Mouse (Mus musculus): ENCODE results near the gene Glyctk.
"Not testable (repeated sequence)": the region's sequence is repeated elsewhere in the genome, so short reads cannot be mapped to it uniquely, and the experiment has no call there.

Glyctk gene

GRCm38 (mm10) chr9:106176769-106177168 is 18.8 kb upstream of the Glyctk start:
- no peak for DNase-seq (ENCODE audit: low spot score in 2 of 2)

- DNase-seq (ENCODE audit: low spot score in 2 of 2): no peak
Observed at GRCm38 (mm10) chr9:106175552-106176200, 17.7 kb upstream of the Glyctk start.

- DNase-seq (ENCODE audit: low spot score in 2 of 2): no peak
Observed at GRCm38 (mm10) chr9:106173363-106173762, 15.4 kb upstream of the Glyctk start.

- DNase-seq (ENCODE audit: low spot score in 2 of 2): no peak
Observed at GRCm38 (mm10) chr9:106172527-106172926, 14.6 kb upstream of the Glyctk start.

GRCm38 (mm10) chr9:106171346-106172158 is 13.6 kb upstream of the Glyctk start:
- peak in 1 of 2 experiments; percentile 51 for DNase-seq (ENCODE audit: low spot score in 2 of 2)

GRCm38 (mm10) chr9:106170556-106171345 is 12.8 kb upstream of the Glyctk start, which contains the start of gene Wdr82:
Wdr82 (plus strand) TSS chr9:106170928.
- peak; percentile 49 to 84 for DNase-seq (ENCODE audit: low spot score in 2 of 2)

- no peak for DNase-seq (ENCODE audit: low spot score in 2 of 2)
Observed at GRCm38 (mm10) chr9:106169917-106170316, 12.0 kb upstream of the Glyctk start.

- DNase-seq (ENCODE audit: low spot score in 2 of 2): not testable (repeated sequence)
Observed at GRCm38 (mm10) chr9:106169006-106169405, 11.1 kb upstream of the Glyctk start.

GRCm38 (mm10) chr9:106167703-106168102 is 9.8 kb upstream of the Glyctk start:
- DNase-seq (ENCODE audit: low spot score in 2 of 2): no peak

GRCm38 (mm10) chr9:106167241-106167640 is 9.3 kb upstream of the Glyctk start:
- DNase-seq (ENCODE audit: low spot score in 2 of 2): no peak

GRCm38 (mm10) chr9:106166709-106167108 is 8.8 kb upstream of the Glyctk start:
- DNase-seq (ENCODE audit: low spot score in 2 of 2): no peak

GRCm38 (mm10) chr9:106160426-106160825 is 2.5 kb upstream of the Glyctk start:
- DNase-seq (ENCODE audit: low spot score in 2 of 2): no peak

- peak; percentile 63 to 96 for DNase-seq (ENCODE audit: low spot score in 2 of 2)
Observed at GRCm38 (mm10) chr9:106159784-106160301, 1.9 kb upstream of the Glyctk start.

GRCm38 (mm10) chr9:106159237-106159636 is 1.3 kb upstream of the Glyctk start:
- DNase-seq (ENCODE audit: low spot score in 2 of 2): no peak

- DNase-seq (ENCODE audit: low spot score in 2 of 2): no peak
Observed at GRCm38 (mm10) chr9:106157623-106157925, 364 bp downstream of the Glyctk start.

GRCm38 (mm10) chr9:106156921-106157622 is 866 bp downstream of the Glyctk start:
- no peak for DNase-seq (ENCODE audit: low spot score in 2 of 2)

- peak in 1 of 2 experiments; percentile 47 for DNase-seq (ENCODE audit: low spot score in 2 of 2)
Observed at GRCm38 (mm10) chr9:106156419-106156818, 1.5 kb downstream of the Glyctk start.

GRCm38 (mm10) chr9:106154106-106154505 is 3.8 kb downstream of the Glyctk start:
- no peak for DNase-seq (ENCODE audit: low spot score in 2 of 2)

- no peak for DNase-seq (ENCODE audit: low spot score in 2 of 2)
Observed at GRCm38 (mm10) chr9:106149399-106149754, 8.6 kb downstream of the Glyctk start.

- DNase-seq (ENCODE audit: low spot score in 2 of 2): no peak
Observed at GRCm38 (mm10) chr9:106148541-106149398, 9.2 kb downstream of the Glyctk start.
